Mouse (Mus musculus) erythroblast, embryonic 14.5 days (primary cell): ENCODE measurements around the gene Cntn3. TPM values are rescaled to one million over a fixed set of nuclear protein-coding genes. Genes with fewer than 3 reads are reported as not detected.

Experiments
- H3K27me3 ChIP-seq: 2 replicates; pipeline ENCODE4 v1.6.1; 2012; ENCODE audit warnings: inconsistent platforms; ENCODE audit not compliant: control insufficient read depth
- H3K36me3 ChIP-seq: 2 replicates; pipeline ENCODE4 v1.6.1; 2012; ENCODE audit warnings: mild to moderate bottlenecking, inconsistent platforms; ENCODE audit not compliant: control insufficient read depth
- H3K4me1 ChIP-seq: 2 replicates; pipeline ENCODE4 v1.6.1; 2012; ENCODE audit warnings: inconsistent platforms; ENCODE audit not compliant: control insufficient read depth
- H3K4me3 ChIP-seq: replicated peaks from 2 replicates; pipeline ENCODE3; 2012; ENCODE audit warnings: moderate library complexity, mild to moderate bottlenecking, inconsistent platforms
- H3K9me3 ChIP-seq: 2 replicates; pipeline ENCODE4 v1.6.1; 2012; ENCODE audit warnings: low read length, inconsistent platforms, mixed read lengths; ENCODE audit not compliant: control insufficient read depth
- GATA1 ChIP-seq: IDR thresholded peaks from 2 replicates; pipeline ENCODE4 v1.6.1; 2012; ENCODE audit warnings: low read length, inconsistent platforms, mixed read lengths
- TAL1 ChIP-seq: IDR thresholded peaks from 3 replicates; pipeline ENCODE4 v1.6.1; 2012; ENCODE audit warnings: low read length, inconsistent platforms, mixed read lengths
- polyA plus RNA-seq: library from polyadenylated mRNA; stranded (reverse); fragments of >175 nt; gene quantifications from 2 replicates; pipeline ENCODE4 v1.2.3, GENCODE M21; 2012

Cntn3 gene
- polyA plus RNA-seq, 1 experiment = 0.02 TPM

- no peaks in the 10 kb centered on the region for H3K4me1 ChIP-seq
- H3K27me3 ChIP-seq = no peaks in the 10 kb centered on the region
- no peaks in the 10 kb centered on the region for H3K36me3 ChIP-seq
- TF ChIP-seq GATA1 = no peak
- TF ChIP-seq TAL1 = no peak
- no peak overlapping the region for H3K4me3 ChIP-seq
- H3K9me3 ChIP-seq = no peaks in the 10 kb centered on the region; the same call in 1 of the 2 replicates
Measured at GRCm38 (mm10) chr6:102515231-102515630, 57.7 kb downstream of the Cntn3 start.

GRCm38 (mm10) chr6:102512085-102512484 lies 60.8 kb downstream of the Cntn3 start:
- H3K4me3 ChIP-seq = no peak overlapping the region
- H3K27me3 ChIP-seq = no peaks in the 10 kb centered on the region
- TF ChIP-seq TAL1 (no peak), GATA1 (no peak)
- no peaks in the 10 kb centered on the region for H3K36me3 ChIP-seq
- H3K9me3 ChIP-seq = no peaks in the 10 kb centered on the region
- no peaks in the 10 kb centered on the region for H3K4me1 ChIP-seq

- TF ChIP-seq GATA1 = no peak
- TF ChIP-seq TAL1 = no peak
- Histone ChIP-seq H3K36me3 (no peaks in the 10 kb centered on the region), H3K4me3 (no peak overlapping the region), H3K9me3 (no peaks in the 10 kb centered on the region), H3K4me1 (no peaks in the 10 kb centered on the region), H3K27me3 (no peaks in the 10 kb centered on the region)
Measured at GRCm38 (mm10) chr6:102485509-102485908, 87.4 kb downstream of the Cntn3 start.

- H3K4me1 ChIP-seq = no peaks in the 10 kb centered on the region
- TF ChIP-seq TAL1 (no peak), GATA1 (no peak)
- H3K36me3 ChIP-seq = no peaks in the 10 kb centered on the region
- H3K27me3 ChIP-seq = no peaks in the 10 kb centered on the region
- no peaks in the 10 kb centered on the region for H3K9me3 ChIP-seq
- no peak overlapping the region for H3K4me3 ChIP-seq
Measured at GRCm38 (mm10) chr6:102478320-102479080, 94.4 kb downstream of the Cntn3 start.

GRCm38 (mm10) chr6:102438353-102438752 lies 134.5 kb downstream of the Cntn3 start:
- Histone ChIP-seq H3K9me3 (no peaks in the 10 kb centered on the region), H3K4me3 (no peak overlapping the region)
- no peak for TF ChIP-seq GATA1
- no peak for TF ChIP-seq TAL1

GRCm38 (mm10) chr6:102427549-102427948 lies 145.4 kb downstream of the Cntn3 start:
- Histone ChIP-seq H3K4me1 (no peaks in the 10 kb centered on the region), H3K36me3 (no peaks in the 10 kb centered on the region), H3K9me3 (0 out of 2 replicates have a peak, but pooled peaks cover 5% of the 10 kb centered on the region), H3K27me3 (no peaks in the 10 kb centered on the region), H3K4me3 (no peak overlapping the region)
- TF ChIP-seq GATA1 (no peak), TAL1 (no peak)

More at GRCm38 (mm10) chr6:102438353-102438752, 134.5 kb downstream of the Cntn3 start:
- Histone ChIP-seq H3K4me1 (no peaks in the 10 kb centered on the region), H3K36me3 (no peaks in the 10 kb centered on the region), H3K27me3 (no peaks in the 10 kb centered on the region)

- Histone ChIP-seq H3K4me1 (no peaks in the 10 kb centered on the region), H3K4me3 (no peak overlapping the region), H3K36me3 (no peaks in the 10 kb centered on the region), H3K27me3 (no peaks in the 10 kb centered on the region), H3K9me3 (0 out of 2 replicates have a peak, but pooled peaks cover 5% of the 10 kb centered on the region)
- TF ChIP-seq TAL1 (no peak), GATA1 (no peak)
Measured at GRCm38 (mm10) chr6:102421781-102422180, 151.1 kb downstream of the Cntn3 start.

GRCm38 (mm10) chr6:102388590-102388989 lies 184.3 kb downstream of the Cntn3 start:
- no peak overlapping the region for H3K4me3 ChIP-seq
- no peaks in the 10 kb centered on the region for H3K27me3 ChIP-seq
- H3K36me3 ChIP-seq = no peaks in the 10 kb centered on the region
- H3K9me3 ChIP-seq = peaks cover 5% of the 10 kb centered on the region; the same call in 1 of the 2 replicates
- no peaks in the 10 kb centered on the region for H3K4me1 ChIP-seq
- TF ChIP-seq TAL1 = no peak
- TF ChIP-seq GATA1 = no peak

- Histone ChIP-seq H3K27me3 (no peaks in the 10 kb centered on the region), H3K4me1 (no peaks in the 10 kb centered on the region), H3K4me3 (no peak overlapping the region), H3K9me3 (peaks cover 2% of the 10 kb centered on the region; the same call in 1 of the 2 replicates), H3K36me3 (no peaks in the 10 kb centered on the region)
- TF ChIP-seq GATA1 (no peak), TAL1 (no peak)
Measured at GRCm38 (mm10) chr6:102372112-102372511, 200.8 kb downstream of the Cntn3 start.
